Mouse (Mus musculus) CH12.LX (cell line): ENCODE data around the gene Rai14. TPM values are rescaled to one million over a fixed set of nuclear protein-coding genes. Genes with fewer than 3 reads are reported as not detected.

Experiments used
- DNase-seq: peaks from one replicate; pipeline ENCODE4 v3.0.0-alpha.2; 2013; ENCODE audit errors: extremely low read depth
- H3K27ac ChIP-seq: 2 replicates; pipeline ENCODE4 v1.5.1; 2012; ENCODE audit warnings: low read depth, mild to moderate bottlenecking, control low read depth, moderate library complexity; ENCODE audit not compliant: insufficient read depth
- H3K27me3 ChIP-seq: replicated peaks from 2 replicates; pipeline ENCODE3; 2012; ENCODE audit warnings: inconsistent platforms
- H3K36me3 ChIP-seq, 2 experiments: replicated peaks in 1 of 2; 2 replicates each; pipeline versions ENCODE3 to v1.6.1; 2012; ENCODE audit warnings: inconsistent platforms in 1 of 2, low read length in 1 of 2, mild to moderate bottlenecking in 1 of 2, mixed read lengths in 1 of 2, moderate library complexity in 1 of 2; ENCODE audit not compliant: control insufficient read depth in 1 of 2, insufficient read depth in 1 of 2
- H3K4me1 ChIP-seq, 2 experiments: 2 replicates each; pipeline ENCODE4 v1.6.1; 2012; ENCODE audit warnings: inconsistent platforms in 1 of 2, moderate library complexity in 1 of 2; ENCODE audit not compliant: insufficient read depth in 2 of 2, control insufficient read depth in 1 of 2
- H3K4me2 ChIP-seq: 2 replicates; pipeline ENCODE4 v1.6.1; 2012; ENCODE audit warnings: low read depth, mild to moderate bottlenecking, control low read depth; ENCODE audit not compliant: poor library complexity, insufficient read depth, severe bottlenecking
- H3K4me3 ChIP-seq, 3 experiments: fragments of 150-350 bp in 1 of 3; sonication (generic) in 1 of 3; replicated peaks in 1 of 3; 2 replicates each; pipeline versions ENCODE3 to v1.5.1; 2011 to 2012; ENCODE audit warnings: low read depth in 2 of 3, low read length in 2 of 3, mild to moderate bottlenecking in 2 of 3, moderate library complexity in 2 of 3, control low read depth in 1 of 3, improper control_type of control experiment in 1 of 3, inconsistent platforms in 1 of 3, mixed read lengths in 1 of 3; ENCODE audit not compliant: poor library complexity in 1 of 3
- H3K79me2 ChIP-seq: replicated peaks from 2 replicates; pipeline ENCODE4 v1.6.1; 2012; ENCODE audit warnings: mild to moderate bottlenecking, moderate library complexity; ENCODE audit not compliant: control insufficient read depth, poor library complexity, insufficient read depth, severe bottlenecking; ENCODE audit errors: extremely low read depth
- H3K9ac ChIP-seq: 2 replicates; pipeline ENCODE4 v1.6.1; 2012; ENCODE audit warnings: low read depth, mild to moderate bottlenecking, control low read depth, moderate library complexity; ENCODE audit not compliant: insufficient read depth
- H3K9me3 ChIP-seq: replicated peaks from 2 replicates; pipeline ENCODE3; 2012; ENCODE audit warnings: low read length, inconsistent platforms, mixed read lengths
- EP300 ChIP-seq: IDR thresholded peaks from 2 replicates; pipeline ENCODE4 v1.6.1; 2011; ENCODE audit warnings: low read length, improper control_type of control experiment
- ETS1 ChIP-seq: conservative IDR thresholded peaks from 2 replicates; pipeline ENCODE4 v1.6.1; 2012; ENCODE audit warnings: low read depth, mild to moderate bottlenecking, inconsistent platforms, low read length, improper control_type of control experiment, moderate library complexity
- GABPA ChIP-seq: IDR thresholded peaks from 2 replicates; pipeline ENCODE4 v1.6.1; 2012; ENCODE audit warnings: low read depth, low read length, improper control_type of control experiment, inconsistent platforms; ENCODE audit not compliant: insufficient replicate concordance
- HCFC1 ChIP-seq: IDR thresholded peaks from 2 replicates; pipeline ENCODE4 v1.6.1; 2012; ENCODE audit warnings: low read depth, mild to moderate bottlenecking, inconsistent platforms, low read length, improper control_type of control experiment
- IRF4 ChIP-seq: IDR thresholded peaks from 2 replicates; pipeline ENCODE4 v1.6.1; 2014; ENCODE audit warnings: low read depth, mild to moderate bottlenecking, inconsistent platforms, low read length, improper control_type of control experiment
- JUN ChIP-seq: IDR thresholded peaks from 2 replicates; pipeline ENCODE4 v1.6.1; 2011; ENCODE audit warnings: low read depth, mild to moderate bottlenecking, low read length, improper control_type of control experiment, moderate library complexity; ENCODE audit not compliant: insufficient read depth
- MAZ ChIP-seq: IDR thresholded peaks from 2 replicates; pipeline ENCODE4 v1.6.1; 2012; ENCODE audit warnings: low read depth, mild to moderate bottlenecking, inconsistent platforms, low read length, improper control_type of control experiment, moderate library complexity
- MYC ChIP-seq: IDR thresholded peaks from 2 replicates; pipeline ENCODE4 v1.6.1; 2011; ENCODE audit warnings: low read depth, mild to moderate bottlenecking, improper control_type of control experiment, low read length
- POLR2A ChIP-seq: IDR thresholded peaks from 2 replicates; pipeline ENCODE4 v1.6.1; 2011; ENCODE audit warnings: low read depth, mild to moderate bottlenecking, improper control_type of control experiment, low read length
- RAD21 ChIP-seq: IDR thresholded peaks from 2 replicates; pipeline ENCODE4 v1.6.1; 2011; ENCODE audit warnings: low read depth, mild to moderate bottlenecking, low read length, improper control_type of control experiment, moderate library complexity
- SIN3A ChIP-seq: IDR thresholded peaks from 2 replicates; pipeline ENCODE4 v1.6.1; 2012; ENCODE audit warnings: low read length, improper control_type of control experiment, inconsistent platforms
- UBTF ChIP-seq: IDR thresholded peaks from 2 replicates; pipeline ENCODE4 v1.6.1; 2012; ENCODE audit warnings: low read depth, mild to moderate bottlenecking, inconsistent platforms, low read length, improper control_type of control experiment, moderate library complexity
- USF1 ChIP-seq: IDR thresholded peaks from 2 replicates; pipeline ENCODE4 v1.6.1; 2014; ENCODE audit warnings: low read depth, mild to moderate bottlenecking, inconsistent platforms, low read length, improper control_type of control experiment
- dilution Hi-C: fragments of 300-500 bp; cut with MboI; formaldehyde crosslinking; loops from 2 replicates; pipeline ENCODE4 v1.14.3; 2020; ENCODE audit warnings: low sequenced_read_pairs; ENCODE audit not compliant: extremely low pct_unique_long_range_greater_than_20kb, extremely low pct_ligation_motif_present
- in situ Hi-C: fragments of 300-500 bp; cut with MboI; formaldehyde crosslinking; loops from 3 replicates; pipeline ENCODE4 v1.14.3; 2019; ENCODE audit warnings: low sequenced_read_pairs, low pct_ligation_motif_present, low pct_unique_long_range_greater_than_20kb, mixed read lengths
- polyA plus RNA-seq: library from polyadenylated mRNA; unstranded; fragments of >175 nt; gene quantifications from 2 replicates; pipeline ENCODE4 v1.2.1, GENCODE M21; 2012; ENCODE audit warnings: low read depth; ENCODE audit not compliant: insufficient read length
- total RNA-seq, 2 experiments: library from RNA; depleted of rRNA; stranded (reverse); fragments of 300-350 nt in 1 of 2; fragments of >200 nt in 1 of 2; gene quantifications; 2 replicates each; pipeline ENCODE4 v1.2.3; 2012 to 2014

Rai14 gene
- total and polyA plus RNA-seq, 3 experiments = 7.5 to 14.1 (median 9.6) TPM

DNA sequence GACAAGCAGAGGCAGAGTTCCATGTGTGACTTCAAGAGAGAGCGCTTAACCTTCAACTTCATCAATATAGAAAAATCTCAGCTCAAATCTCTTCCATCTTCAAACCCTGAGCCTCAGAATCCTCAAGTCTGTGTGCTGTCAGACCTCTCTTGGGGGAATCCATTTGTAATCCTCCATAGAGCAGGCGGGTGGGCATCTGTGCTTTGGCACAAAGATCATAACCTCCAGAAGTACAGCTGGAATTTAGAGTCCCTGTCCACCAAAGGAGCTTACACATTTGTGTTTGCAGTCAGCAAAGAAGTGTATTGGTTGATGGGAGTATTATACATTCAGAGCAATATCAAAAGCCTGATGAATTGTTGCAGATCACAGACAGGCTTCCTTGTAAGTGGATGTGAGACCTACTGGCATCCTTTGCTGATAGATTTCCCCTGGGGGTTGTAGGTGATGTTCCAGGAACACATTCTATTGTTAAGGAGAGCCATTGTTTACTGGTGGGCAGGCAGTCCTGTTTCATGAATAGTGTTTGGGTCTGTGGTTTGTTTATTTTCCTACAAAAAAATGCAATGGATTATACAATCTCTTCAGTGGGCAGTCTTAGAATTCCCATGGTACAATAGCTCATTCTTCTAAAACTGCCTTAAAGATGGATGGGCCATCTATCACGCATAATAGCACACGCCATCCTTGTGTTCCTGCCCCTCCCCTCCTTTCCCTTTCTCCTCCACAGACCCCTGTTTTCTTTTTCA lies 32.1 kb upstream of the Rai14 start:
- no peaks in the 10 kb centered on the region for H3K36me3 ChIP-seq
- no peaks in the 10 kb centered on the region for H3K4me1 ChIP-seq
- in situ Hi-C loops = loop anchor here (10.0 kb wide), 1 partner anchor 118 kb away; no protein-coding TSS in a partner anchor
- H3K27ac ChIP-seq = no peak overlapping the region
- TF ChIP-seq JUN (no peak), POLR2A (no peak), RAD21 (no peak), MYC (no peak), USF1 (no peak), ETS1 (no peak), IRF4 (no peak), HCFC1 (no peak)
- TF ChIP-seq, all 38 proteins: peak for 0
- Histone ChIP-seq H3K79me2 (no peaks in the 10 kb centered on the region), H3K9me3 (no peaks in the 10 kb centered on the region), H3K27me3 (no peaks in the 10 kb centered on the region), H3K9ac (no peak overlapping the region), H3K4me2 (no peak overlapping the region), H3K4me3 (no peak overlapping the region)
- DNase-seq = no peak
- dilution Hi-C loops = no loop called here

DNA sequence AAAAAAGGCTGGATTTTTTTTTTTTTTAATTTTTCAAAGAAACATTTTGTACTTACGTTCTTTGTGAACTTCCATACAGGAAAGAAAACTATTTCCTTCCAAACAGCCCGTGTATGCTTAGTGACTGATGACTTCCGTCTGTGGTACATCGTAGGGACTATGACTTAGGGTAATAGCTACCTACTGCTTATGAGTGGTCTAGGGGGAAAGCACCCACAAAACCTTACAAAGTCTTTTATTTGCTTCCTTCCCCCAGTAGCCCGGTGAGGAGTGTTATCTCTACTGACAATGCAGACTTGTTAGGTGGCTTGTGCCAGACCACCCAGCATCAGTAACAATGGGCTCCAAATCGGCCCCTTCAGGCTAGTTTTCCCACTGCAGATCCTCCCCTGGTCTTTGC lies 28.0 kb upstream of the Rai14 start:
- no peaks in the 10 kb centered on the region for H3K79me2 ChIP-seq
- H3K27ac ChIP-seq = no peak overlapping the region
- peaks cover 0 to 7% of the 10 kb centered on the region in 2 experiments; a peak in 1 of 4 replicates for H3K4me1 ChIP-seq
- in situ Hi-C loops (loop anchor here (10.0 kb wide), 1 partner anchor 122 kb away; no protein-coding TSS in a partner anchor), dilution Hi-C loops (no loop called here)
- no peaks in the 10 kb centered on the region for H3K9me3 ChIP-seq
- DNase-seq = no peak
- H3K4me3 ChIP-seq = no peak overlapping the region
- no peak overlapping the region for H3K4me2 ChIP-seq
- H3K27me3 ChIP-seq = no peaks in the 10 kb centered on the region
- H3K36me3 ChIP-seq = no peaks in the 10 kb centered on the region
- TF ChIP-seq MAZ = no peak
- TF ChIP-seq SIN3A = no peak
- TF ChIP-seq USF1 = no peak
- no peak for TF ChIP-seq IRF4
- TF ChIP-seq EP300 = no peak
- no peak for TF ChIP-seq GABPA
- TF ChIP-seq UBTF = no peak
- H3K9ac ChIP-seq = no peak overlapping the region
